Comparison of ENCODE assay signal across 31 mouse cellular contexts in genomic region chr17:64778300-64778699, GRCm38 (mm10). TPM values are rescaled to one million over a fixed set of nuclear protein-coding genes. Genes with fewer than 3 reads are reported as not detected.
DNase-seq lines count a peak whose midpoint lies in the region; ATAC-seq and TF ChIP-seq lines count a peak whose summit lies in the region.
"Had no signal": no experiment of that assay in that cellular context is flagged by ENCODE, and none has a peak within 500 bp of the region (broad histone marks: within the 10 kb centered on the region; RNA-seq: fewer than 3 reads in every experiment).

No protein-coding gene starts in this region.

- DNase-seq in heart, embryonic 10.5 days (ENCODE audit: low spot score), result peak; percentile 20
- DNase-seq in heart, adult 2 months, result no peak
- DNase-seq in liver, embryonic 13.5 days, result no peak
- DNase-seq in cerebellum, adult 11-12 months, result no peak
- DNase-seq: adrenal gland, adult 8-10 months; adrenal gland, postnatal 14 days; adrenal gland, postnatal 36 days; B cell, adult 2 months; cerebellum, adult 18-20 months; cerebellum, adult 8-10 months; cerebellum, adult 9-11 months; cerebellum, postnatal 14 days; cerebellum, postnatal 36 days; embryo, embryonic 11 days; forebrain, postnatal 0 days had no signal

- no peak for TF ChIP-seq POLR2A in heart, adult 2 months (IDR thresholded peaks at IDR 0.05; ENCODE audit: insufficient read depth, low read depth, low read length)

- peak; percentile 64; the same call in 1 of the 2 replicates for ATAC-seq in liver, embryonic 13.5 days (ENCODE audit: low read depth)
- no peak for ATAC-seq in liver, embryonic 12.5 days
- ATAC-seq in liver, embryonic 16.5 days (ENCODE audit: low read depth), result peak; percentile 74
- ATAC-seq: activated CD4-positive, CD25-positive, alpha-beta regulatory T cell, adult 4 months; CD4-positive, CD25-positive, alpha-beta regulatory T cell, adult 4 months; forebrain, embryonic 13.5 days; forebrain, embryonic 15.5 days; forebrain, postnatal 0 days; Patski had no signal

- H3K27me3 ChIP-seq in heart, embryonic 10.5 days (ENCODE audit: insufficient read depth, poor library complexity, severe bottlenecking), result no peaks in the 10 kb centered on the region
- no peaks in the 10 kb centered on the region for H3K27me3 ChIP-seq in heart, adult 2 months (ENCODE audit: control insufficient read depth, insufficient read depth, low read length)
- no peaks in the 10 kb centered on the region for H3K27me3 ChIP-seq in liver, embryonic 13.5 days
- H3K27me3 ChIP-seq in liver, embryonic 12.5 days (replicated peaks), result no peaks in the 10 kb centered on the region
- H3K27me3 ChIP-seq in liver, embryonic 16.5 days (ENCODE audit: control insufficient read depth, insufficient read depth, low read depth, low read length), result no peaks in the 10 kb centered on the region
- H3K27me3 ChIP-seq: CH12.LX; embryonic facial prominence, embryonic 13.5 days; embryonic facial prominence, embryonic 15.5 days; forebrain, embryonic 13.5 days; forebrain, embryonic 15.5 days had no signal

- no peak overlapping the region for H3K4me3 ChIP-seq in heart, embryonic 10.5 days
- no peak overlapping the region for H3K4me3 ChIP-seq in heart, adult 2 months
- no peak overlapping the region for H3K4me3 ChIP-seq in liver, embryonic 13.5 days (replicated peaks)
- no peak overlapping the region for H3K4me3 ChIP-seq in liver, embryonic 12.5 days
- no peak overlapping the region for H3K4me3 ChIP-seq in liver, embryonic 16.5 days (ENCODE audit: low read depth, low read length)
- H3K4me3 ChIP-seq: embryonic facial prominence, embryonic 13.5 days; embryonic facial prominence, embryonic 15.5 days; erythroblast, embryonic 14.5 days; forebrain, embryonic 13.5 days; forebrain, embryonic 15.5 days had no signal

- intact Hi-C loops in heart, adult 2 months (cut with DNase I), result no loop called here

- H3K27ac ChIP-seq in heart, embryonic 10.5 days, result no peak overlapping the region
- no peak overlapping the region for H3K27ac ChIP-seq in heart, adult 2 months
- no peak overlapping the region for H3K27ac ChIP-seq in liver, embryonic 13.5 days
- H3K27ac ChIP-seq in liver, embryonic 12.5 days, result no peak overlapping the region
- no peak overlapping the region for H3K27ac ChIP-seq in liver, embryonic 16.5 days (ENCODE audit: low read length)
- H3K27ac ChIP-seq: embryonic facial prominence, embryonic 13.5 days; embryonic facial prominence, embryonic 15.5 days; forebrain, embryonic 13.5 days; forebrain, embryonic 15.5 days had no signal

- H3K36me3 ChIP-seq in heart, embryonic 10.5 days, result no peaks in the 10 kb centered on the region
- H3K36me3 ChIP-seq in heart, adult 2 months (ENCODE audit: control insufficient read depth, insufficient read depth, low read length), result no peaks in the 10 kb centered on the region
- H3K36me3 ChIP-seq in liver, embryonic 13.5 days, result no peaks in the 10 kb centered on the region
- no peaks in the 10 kb centered on the region for H3K36me3 ChIP-seq in liver, embryonic 12.5 days
- H3K36me3 ChIP-seq in liver, embryonic 16.5 days (ENCODE audit: control insufficient read depth, insufficient read depth), result no peaks in the 10 kb centered on the region
- H3K36me3 ChIP-seq: embryonic facial prominence, embryonic 13.5 days; embryonic facial prominence, embryonic 15.5 days; forebrain, embryonic 15.5 days; G1E had no signal

- no peak overlapping the region for H3K9ac ChIP-seq in heart, adult 2 months (ENCODE audit: low read depth, low read length)
- H3K9ac ChIP-seq in liver, embryonic 13.5 days, result no peak overlapping the region
- no peak overlapping the region for H3K9ac ChIP-seq in liver, embryonic 12.5 days
- H3K9ac ChIP-seq in liver, embryonic 16.5 days (ENCODE audit: low read depth, low read length), result no peak overlapping the region
- H3K9ac ChIP-seq: embryonic facial prominence, embryonic 13.5 days; embryonic facial prominence, embryonic 15.5 days; forebrain, embryonic 13.5 days; forebrain, embryonic 15.5 days; forebrain, postnatal 0 days had no signal

- no peak overlapping the region for H3K4me2 ChIP-seq in liver, embryonic 13.5 days
- H3K4me2 ChIP-seq in liver, embryonic 12.5 days, result no peak overlapping the region
- H3K4me2 ChIP-seq in liver, embryonic 16.5 days (ENCODE audit: low read depth, low read length), result no peak overlapping the region
- H3K4me2 ChIP-seq: embryonic facial prominence, embryonic 13.5 days; embryonic facial prominence, embryonic 15.5 days; forebrain, embryonic 13.5 days; forebrain, embryonic 15.5 days had no signal

- no peaks in the 10 kb centered on the region for H3K9me3 ChIP-seq in heart, embryonic 10.5 days
- H3K9me3 ChIP-seq in liver, embryonic 13.5 days (replicated peaks), result no peaks in the 10 kb centered on the region
- H3K9me3 ChIP-seq in liver, embryonic 12.5 days (replicated peaks), result no peaks in the 10 kb centered on the region
- H3K9me3 ChIP-seq in liver, embryonic 16.5 days (replicated peaks; ENCODE audit: control insufficient read depth, low read length), result no peaks in the 10 kb centered on the region
- H3K9me3 ChIP-seq: embryonic facial prominence, embryonic 13.5 days; embryonic facial prominence, embryonic 15.5 days; forebrain, embryonic 13.5 days; forebrain, embryonic 15.5 days had no signal

- no peaks in the 10 kb centered on the region for H3K4me1 ChIP-seq in heart, embryonic 10.5 days
- no peaks in the 10 kb centered on the region for H3K4me1 ChIP-seq in heart, adult 2 months (ENCODE audit: control insufficient read depth, insufficient read depth, low read length)
- H3K4me1 ChIP-seq in liver, embryonic 13.5 days (replicated peaks), result no peaks in the 10 kb centered on the region
- H3K4me1 ChIP-seq in liver, embryonic 12.5 days, result no peaks in the 10 kb centered on the region
- no peaks in the 10 kb centered on the region for H3K4me1 ChIP-seq in liver, embryonic 16.5 days (ENCODE audit: control insufficient read depth, low read depth, low read length)
- H3K4me1 ChIP-seq: embryonic facial prominence, embryonic 15.5 days; forebrain, embryonic 13.5 days; forebrain, embryonic 15.5 days had no signal

- 78% methylated on average over 3 of the region's 3 CpGs for WGBS in heart, embryonic 10.5 days
- 91% methylated on average over 3 of the region's 3 CpGs for WGBS in heart, adult 2 months
- 59% methylated on average over 3 of the region's 3 CpGs for WGBS in liver, embryonic 13.5 days (ENCODE audit: insufficient replicate concordance)
- 63% methylated on average over 3 of the region's 3 CpGs for WGBS in liver, embryonic 12.5 days (ENCODE audit: insufficient replicate concordance)
- 57% methylated on average over 3 of the region's 3 CpGs for WGBS in liver, embryonic 16.5 days (ENCODE audit: insufficient replicate concordance)

- no peaks in the 10 kb centered on the region for H3K79me2 ChIP-seq in heart, adult 2 months (replicated peaks; ENCODE audit: control insufficient read depth, insufficient read depth, low read length)

- no peak for TF ChIP-seq CTCF in heart, adult 2 months (IDR thresholded peaks at IDR 0.05)

- no peak for TF ChIP-seq EP300 in heart, adult 2 months (IDR thresholded peaks at IDR 0.05; ENCODE audit: insufficient read depth, low read depth, low read length)

RNA-seq across cellular contexts. Expression of gene 4930583I09Rik, which starts 57.6 kb away (rescaled TPM):
- not detected in 2 replicates for polyA plus RNA-seq in heart, embryonic 10.5 days (2016; fragmentation: Nextera tagmentation; extraction: Ambion mirVana)
- total RNA-seq in heart, adult 2 months (2021), result not detected
- not detected in 2 replicates for polyA plus RNA-seq in heart, adult 2 months (2012; rRNA removed)
- polyA plus RNA-seq in liver, embryonic 13.5 days (2015; fragmentation: Nextera tagmentation; extraction: Ambion mirVana), result not detected in 2 replicates
- not detected in 2 replicates for polyA plus RNA-seq in liver, embryonic 12.5 days (2016; fragmentation: Nextera tagmentation; extraction: Ambion mirVana)
- polyA plus RNA-seq in liver, embryonic 16.5 days (2015; fragmentation: Nextera tagmentation; extraction: Ambion mirVana), result not detected in 2 replicates
- total RNA-seq: adrenal gland, adult 18-20 months; adrenal gland, adult 8-10 months; adrenal gland, postnatal 14 days; adrenal gland, postnatal 36 days; CH12.LX; common myeloid progenitor, adult 5-6 weeks; forebrain, postnatal 0 days; G1E had no signal
- polyA plus RNA-seq: activated CD4-positive, CD25-positive, alpha-beta regulatory T cell, adult 4 months; embryonic facial prominence, embryonic 11.5 days; embryonic facial prominence, embryonic 13.5 days; embryonic facial prominence, embryonic 15.5 days; erythroblast, embryonic 14.5 days; forebrain, embryonic 11.5 days; forebrain, embryonic 13.5 days; forebrain, embryonic 15.5 days; forebrain, postnatal 0 days; G1E; Patski had no signal
